Mouse (Mus musculus) olfactory bulb, adult 2 months (tissue): ENCODE results near the gene Esr1.

Experiments used
- CTCF ChIP-seq: fragments of 200-500 bp; IDR thresholded peaks from 2 replicates; pipeline ENCODE4 v1.5.1; 2012; ENCODE audit warnings: low read depth, mild to moderate bottlenecking, low read length, moderate library complexity; ENCODE audit not compliant: insufficient read depth
- POLR2A ChIP-seq: fragments of 200-500 bp; IDR thresholded peaks from 2 replicates; pipeline ENCODE4 v1.6.1; 2012; ENCODE audit warnings: mild to moderate bottlenecking, low read depth, low read length, moderate library complexity; ENCODE audit not compliant: insufficient read depth

DNA sequence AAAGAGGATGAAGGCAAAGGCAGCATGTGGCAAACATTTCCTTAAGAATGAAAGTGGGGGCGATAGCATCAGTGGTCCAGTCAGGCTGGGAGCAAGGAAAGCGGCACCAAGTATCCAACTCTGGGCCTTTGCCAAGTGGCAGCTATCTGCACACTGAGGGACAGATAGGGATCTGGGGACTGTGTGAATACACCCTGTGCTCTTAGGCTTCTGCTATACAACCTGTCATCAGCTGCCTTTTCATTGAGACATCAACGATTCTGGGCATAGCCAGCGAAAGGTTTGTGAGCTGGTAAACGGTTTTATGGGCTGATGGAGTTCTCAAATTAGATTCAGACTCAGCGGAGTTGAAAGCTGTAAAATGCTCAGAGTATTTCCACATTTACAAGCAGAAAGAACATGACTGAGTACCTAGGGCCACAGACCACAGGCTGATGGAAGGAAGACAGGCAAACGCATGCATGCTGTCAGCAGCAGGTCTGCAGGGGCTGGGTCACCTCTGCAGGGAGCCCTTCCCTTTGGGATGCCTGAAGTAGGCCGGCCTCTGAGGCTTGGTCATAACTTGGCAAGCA lies 397.5 kb downstream of the Esr1 start:
- TF ChIP-seq POLR2A: no peak
- no peak for TF ChIP-seq CTCF
